Mouse (Mus musculus): ENCODE data around the gene Runx2. TPM values are rescaled to one million over a fixed set of nuclear protein-coding genes. Genes with fewer than 3 reads are reported as not detected.

Runx2 gene
- polyA plus RNA-seq, 1 experiment from 2014 or later, result 0.89 TPM

DNA sequence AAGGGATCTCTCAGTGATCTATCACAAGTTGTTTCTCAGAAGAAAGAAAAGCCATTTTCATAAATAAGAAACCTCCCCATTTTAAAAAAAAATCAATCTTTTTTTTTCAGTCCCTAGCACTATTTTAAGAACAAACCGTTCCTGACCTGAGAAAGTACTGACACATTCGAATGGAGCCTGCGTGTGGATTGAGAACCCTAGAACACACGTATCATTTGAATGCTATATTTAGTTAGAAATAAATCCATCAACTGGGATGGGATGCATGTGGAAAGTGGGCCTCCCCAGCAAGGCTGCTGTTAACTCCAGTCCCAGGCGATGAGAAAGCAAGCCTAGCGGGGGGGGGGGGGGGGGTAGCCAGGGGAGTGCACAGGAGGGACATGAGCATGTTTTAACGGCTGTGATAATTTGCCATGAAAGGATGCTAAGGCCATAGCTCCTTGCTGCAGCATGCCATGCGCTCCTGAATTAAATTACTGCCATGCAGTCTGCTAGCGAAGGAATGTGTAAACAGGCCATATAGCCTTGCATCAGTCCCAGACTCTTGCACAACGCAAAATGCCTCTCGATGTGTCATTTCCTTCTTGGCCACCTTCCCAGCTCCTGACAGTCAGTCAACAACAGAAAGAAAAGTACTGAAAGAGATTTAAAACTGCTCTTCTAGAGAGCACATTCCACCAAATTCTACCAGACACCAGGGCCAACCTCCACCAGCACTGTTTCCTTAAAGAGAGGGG lies 104.9 kb downstream of the Runx2 start:
- 16% methylated on average over 11 of the region's 11 CpGs for WGBS
- Histone ChIP-seq H3K27me3 (ENCODE audit: control insufficient read depth, insufficient read depth, low read length) (no peaks in the 10 kb centered on the region), H3K27ac (ENCODE audit: low read length) (peak overlapping the region; percentile 79), H3K36me3 (ENCODE audit: control insufficient read depth, insufficient read depth, low read length) (no peaks in the 10 kb centered on the region), H3K9me3 (replicated peaks; ENCODE audit: control insufficient read depth, low read length) (no peaks in the 10 kb centered on the region), H3K4me2 (ENCODE audit: low read depth, low read length) (no peak overlapping the region), H3K9ac (ENCODE audit: low read length) (no peak overlapping the region), H3K4me3 (replicated peaks; ENCODE audit: low read length) (no peak overlapping the region), H3K4me1 (ENCODE audit: control insufficient read depth, insufficient read depth, low read length) (peaks cover 17% of the 10 kb centered on the region)
- ATAC-seq (ENCODE audit: insufficient read depth, low FRiP score), result peak; percentile 81

DNA sequence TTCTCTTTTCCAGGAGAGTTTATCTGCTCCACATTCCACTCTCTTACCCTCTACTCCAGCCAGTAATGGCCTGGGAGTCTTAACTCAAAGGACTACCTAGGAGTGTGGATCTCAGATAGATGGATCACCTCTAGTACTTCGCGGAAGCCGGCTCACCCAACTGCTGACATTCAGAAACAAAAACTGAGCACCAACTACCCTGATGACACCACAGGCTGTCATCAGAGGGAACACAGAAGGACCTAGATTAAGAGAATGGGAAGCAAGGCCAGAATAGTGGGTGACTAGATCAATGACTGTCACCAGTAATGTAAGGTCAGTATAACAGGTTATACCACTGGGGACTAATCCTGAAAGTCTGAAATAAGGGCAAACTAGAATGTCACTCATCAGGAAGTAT lies 106.6 kb downstream of the Runx2 start:
- no peaks in the 10 kb centered on the region for H3K9me3 ChIP-seq (replicated peaks; ENCODE audit: control insufficient read depth, low read length)
- no peak overlapping the region for H3K4me3 ChIP-seq (replicated peaks; ENCODE audit: low read length)
- H3K4me2 ChIP-seq (ENCODE audit: low read depth, low read length), result no peak overlapping the region
- H3K9ac ChIP-seq (ENCODE audit: low read length), result no peak overlapping the region
- no peak for ATAC-seq (ENCODE audit: insufficient read depth, low FRiP score)
- H3K4me1 ChIP-seq (ENCODE audit: control insufficient read depth, insufficient read depth, low read length), result peaks cover 17% of the 10 kb centered on the region
- H3K27ac ChIP-seq (ENCODE audit: low read length), result peak overlapping the region; percentile 43
- H3K36me3 ChIP-seq (ENCODE audit: control insufficient read depth, insufficient read depth, low read length), result no peaks in the 10 kb centered on the region
- 92% methylated on average over 3 of the region's 3 CpGs for WGBS
- no peaks in the 10 kb centered on the region for H3K27me3 ChIP-seq (ENCODE audit: control insufficient read depth, insufficient read depth, low read length)

DNA sequence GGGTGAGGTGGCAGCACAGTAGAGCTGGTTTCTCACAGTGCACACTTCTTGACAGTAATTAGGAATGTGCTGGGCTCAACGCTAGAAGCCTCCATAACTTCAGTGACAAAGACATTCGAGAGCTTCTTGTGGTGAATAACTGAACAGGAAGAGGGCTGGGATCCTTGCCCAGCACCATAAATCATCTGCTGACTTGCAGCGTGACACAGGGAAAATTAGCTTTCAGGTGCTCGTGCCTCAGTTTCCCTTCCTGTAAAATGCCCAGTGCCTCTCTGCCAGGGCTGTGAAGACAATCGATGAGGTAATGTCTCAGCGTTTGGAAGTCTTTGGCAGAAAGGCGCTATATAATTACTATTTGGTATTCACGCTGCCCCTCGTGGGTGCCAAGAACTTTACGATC lies 108.1 kb downstream of the Runx2 start:
- WGBS, result 71% methylated on average over 10 of the region's 10 CpGs
- Histone ChIP-seq H3K27ac (ENCODE audit: low read length) (no peak overlapping the region), H3K36me3 (ENCODE audit: control insufficient read depth, insufficient read depth, low read length) (no peaks in the 10 kb centered on the region), H3K27me3 (ENCODE audit: control insufficient read depth, insufficient read depth, low read length) (no peaks in the 10 kb centered on the region), H3K9me3 (replicated peaks; ENCODE audit: control insufficient read depth, low read length) (no peaks in the 10 kb centered on the region), H3K4me1 (ENCODE audit: control insufficient read depth, insufficient read depth, low read length) (peaks cover 16% of the 10 kb centered on the region), H3K4me2 (ENCODE audit: low read depth, low read length) (no peak overlapping the region), H3K4me3 (replicated peaks; ENCODE audit: low read length) (no peak overlapping the region), H3K9ac (ENCODE audit: low read length) (no peak overlapping the region)
- ATAC-seq (ENCODE audit: insufficient read depth, low FRiP score), result no peak

DNA sequence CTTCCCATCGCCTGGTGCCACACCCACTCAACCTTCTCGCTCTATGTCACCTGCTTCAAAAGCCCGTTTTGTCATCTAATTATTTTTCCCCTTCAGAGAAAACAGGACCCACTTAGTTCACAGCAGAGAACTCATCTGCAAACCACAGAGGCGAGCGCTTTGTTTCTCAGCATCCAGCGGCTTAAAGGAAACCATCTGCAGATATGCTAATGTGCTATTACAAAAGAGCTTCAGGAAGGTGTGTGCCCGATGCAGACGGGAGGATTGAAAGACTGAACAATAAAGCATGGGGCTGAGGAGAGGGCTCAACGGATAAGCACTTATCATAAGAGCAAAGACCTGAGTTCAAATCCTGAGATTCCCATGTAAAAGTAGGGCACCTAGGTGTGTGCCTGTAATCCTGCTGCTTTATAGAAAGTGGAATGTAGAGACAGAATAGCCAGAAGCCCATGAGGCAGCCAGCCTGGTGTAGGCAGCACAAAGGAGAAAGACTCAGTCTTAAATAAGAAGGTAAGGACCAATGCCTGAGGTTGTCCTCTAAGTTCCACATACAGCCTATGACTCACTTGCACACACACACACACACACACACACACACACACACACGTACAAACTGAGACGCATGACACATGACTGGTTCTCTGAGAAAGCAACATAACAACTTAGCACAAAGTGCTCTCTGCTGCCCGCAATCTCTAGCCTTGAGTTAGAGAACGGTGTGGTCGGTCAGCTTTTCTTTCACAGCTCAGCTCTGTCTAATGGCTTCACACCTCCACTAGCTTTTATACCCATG lies 111.9 kb downstream of the Runx2 start:
- no peak for ATAC-seq (ENCODE audit: insufficient read depth, low FRiP score)

DNA sequence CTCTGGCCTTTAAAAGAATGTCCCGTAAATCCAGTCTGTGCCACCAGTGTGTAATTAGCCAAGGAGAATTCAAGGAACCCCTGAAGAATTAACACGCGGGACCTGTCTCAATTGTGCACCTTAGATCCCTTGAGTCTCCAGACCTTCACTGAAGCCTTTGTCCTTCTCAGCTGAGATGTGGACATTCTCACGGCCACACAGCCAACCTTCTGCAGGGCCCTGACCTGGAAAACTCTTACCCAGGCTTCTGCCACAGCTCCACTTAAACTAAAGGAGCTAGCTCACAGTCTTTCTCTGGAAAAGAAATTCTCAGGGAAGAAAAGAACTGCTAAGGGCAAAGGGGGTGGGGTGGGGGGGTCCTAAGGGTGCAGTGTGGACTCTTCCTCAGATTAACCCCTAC lies 113.1 kb downstream of the Runx2 start:
- no peak overlapping the region for H3K4me3 ChIP-seq (replicated peaks; ENCODE audit: low read length)
- no peak overlapping the region for H3K9ac ChIP-seq (ENCODE audit: low read length)
- H3K4me2 ChIP-seq (ENCODE audit: low read depth, low read length), result no peak overlapping the region
- no peaks in the 10 kb centered on the region for H3K27me3 ChIP-seq (ENCODE audit: control insufficient read depth, insufficient read depth, low read length)
- H3K4me1 ChIP-seq (ENCODE audit: control insufficient read depth, insufficient read depth, low read length), result no peaks in the 10 kb centered on the region
- no peaks in the 10 kb centered on the region for H3K9me3 ChIP-seq (replicated peaks; ENCODE audit: control insufficient read depth, low read length)
- 90% methylated on average over 4 of the region's 4 CpGs for whole genome bisulfite sequencing
- H3K36me3 ChIP-seq (ENCODE audit: control insufficient read depth, insufficient read depth, low read length), result no peaks in the 10 kb centered on the region
- no peak overlapping the region for H3K27ac ChIP-seq (ENCODE audit: low read length)
- ATAC-seq (ENCODE audit: insufficient read depth, low FRiP score), result no peak

More for the DNA sequence above, 111.9 kb downstream of the Runx2 start:
- H3K27me3 ChIP-seq (ENCODE audit: control insufficient read depth, insufficient read depth, low read length), result no peaks in the 10 kb centered on the region
- H3K27ac ChIP-seq (ENCODE audit: low read length), result no peak overlapping the region
- H3K9me3 ChIP-seq (replicated peaks; ENCODE audit: control insufficient read depth, low read length), result no peaks in the 10 kb centered on the region
- no peaks in the 10 kb centered on the region for H3K4me1 ChIP-seq (ENCODE audit: control insufficient read depth, insufficient read depth, low read length)
- H3K36me3 ChIP-seq (ENCODE audit: control insufficient read depth, insufficient read depth, low read length), result no peaks in the 10 kb centered on the region
- H3K4me3 ChIP-seq (replicated peaks; ENCODE audit: low read length), result no peak overlapping the region
- no peak overlapping the region for H3K9ac ChIP-seq (ENCODE audit: low read length)
- 71% methylated on average over 14 of the region's 14 CpGs for WGBS
- H3K4me2 ChIP-seq (ENCODE audit: low read depth, low read length), result no peak overlapping the region

DNA sequence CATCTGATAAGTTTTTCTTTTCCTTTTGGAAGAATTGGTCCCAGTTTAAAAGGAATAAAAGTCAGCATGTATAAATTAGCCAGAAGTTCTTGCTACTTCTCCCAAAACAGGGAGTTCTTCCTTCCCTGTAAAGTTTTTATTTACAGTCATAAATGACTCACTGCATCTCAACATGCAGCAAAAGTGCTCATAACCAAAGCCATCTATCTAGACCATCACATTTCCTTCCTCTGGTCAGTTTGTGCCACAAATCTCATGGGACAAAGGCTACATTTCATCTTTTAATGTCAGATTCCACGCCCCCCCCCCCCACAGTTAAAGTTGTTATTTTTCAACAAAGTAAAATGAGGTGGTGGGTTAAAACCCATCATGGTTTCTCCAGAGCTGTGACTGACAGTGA lies 114.3 kb downstream of the Runx2 start:
- WGBS, result 53% methylated on average over 1 of the region's 1 CpGs
- no peak overlapping the region for H3K4me2 ChIP-seq (ENCODE audit: low read depth, low read length)
- no peak for ATAC-seq (ENCODE audit: insufficient read depth, low FRiP score)

DNA sequence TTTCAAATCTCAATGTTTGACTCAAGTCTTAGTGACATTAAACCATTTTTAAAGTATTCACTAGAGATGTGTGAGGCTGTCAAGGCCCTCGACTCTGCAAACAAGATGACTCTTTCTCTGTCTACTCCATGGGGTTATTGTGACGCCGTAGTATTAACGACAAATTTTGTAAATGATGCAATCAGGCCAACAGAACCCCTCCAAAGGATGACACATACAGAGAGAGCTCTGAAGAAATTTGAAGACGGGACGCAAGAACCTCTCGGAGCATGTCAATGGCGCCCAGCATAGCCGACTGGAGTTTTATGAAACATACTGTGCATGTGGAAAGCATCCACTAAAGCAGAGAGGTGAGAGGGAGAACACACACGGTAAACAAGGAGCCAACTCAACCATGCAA lies 117.5 kb downstream of the Runx2 start:
- WGBS, result 85% methylated on average over 10 of the region's 10 CpGs
- H3K27me3 ChIP-seq (ENCODE audit: control insufficient read depth, insufficient read depth, low read length), result no peaks in the 10 kb centered on the region

More for the DNA sequence above, 114.3 kb downstream of the Runx2 start:
- Histone ChIP-seq H3K9me3 (replicated peaks; ENCODE audit: control insufficient read depth, low read length) (no peaks in the 10 kb centered on the region), H3K9ac (ENCODE audit: low read length) (no peak overlapping the region), H3K4me3 (replicated peaks; ENCODE audit: low read length) (no peak overlapping the region), H3K27me3 (ENCODE audit: control insufficient read depth, insufficient read depth, low read length) (no peaks in the 10 kb centered on the region), H3K4me1 (ENCODE audit: control insufficient read depth, insufficient read depth, low read length) (no peaks in the 10 kb centered on the region), H3K27ac (ENCODE audit: low read length) (no peak overlapping the region), H3K36me3 (ENCODE audit: control insufficient read depth, insufficient read depth, low read length) (no peaks in the 10 kb centered on the region)

DNA sequence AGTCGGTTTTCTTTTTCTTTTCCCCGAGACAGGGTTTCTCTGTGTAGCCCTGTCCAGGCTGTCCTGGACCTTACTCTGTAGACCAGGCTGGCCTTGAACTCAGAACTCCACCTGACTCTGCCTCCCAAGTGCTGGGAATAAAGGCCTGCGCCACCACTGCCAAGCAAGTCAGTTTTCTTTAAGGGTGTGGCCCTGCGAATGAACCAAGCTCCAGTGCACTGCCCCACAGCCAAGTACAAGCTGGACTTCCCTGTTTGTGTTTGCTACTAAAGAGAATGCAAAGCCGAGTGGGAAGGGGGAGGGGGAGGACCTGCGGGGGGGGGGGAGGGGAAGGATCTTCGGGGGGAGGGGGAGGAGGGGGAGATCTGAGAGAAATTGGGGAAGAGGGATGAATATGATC lies 121.0 kb downstream of the Runx2 start:
- no peak overlapping the region for H3K4me3 ChIP-seq (replicated peaks; ENCODE audit: low read length)
- no peak for ATAC-seq (ENCODE audit: insufficient read depth, low FRiP score)
- H3K27ac ChIP-seq (ENCODE audit: low read length), result no peak overlapping the region
- WGBS, result 59% methylated on average over 7 of the region's 7 CpGs
- H3K4me2 ChIP-seq (ENCODE audit: low read depth, low read length), result no peak overlapping the region
- peaks cover 14% of the 10 kb centered on the region for H3K4me1 ChIP-seq (ENCODE audit: control insufficient read depth, insufficient read depth, low read length)
- no peaks in the 10 kb centered on the region for H3K9me3 ChIP-seq (replicated peaks; ENCODE audit: control insufficient read depth, low read length)
- no peak overlapping the region for H3K9ac ChIP-seq (ENCODE audit: low read length)
- no peaks in the 10 kb centered on the region for H3K27me3 ChIP-seq (ENCODE audit: control insufficient read depth, insufficient read depth, low read length)
- no peaks in the 10 kb centered on the region for H3K36me3 ChIP-seq (ENCODE audit: control insufficient read depth, insufficient read depth, low read length)

More for the DNA sequence above, 117.5 kb downstream of the Runx2 start:
- Histone ChIP-seq H3K9me3 (replicated peaks; ENCODE audit: control insufficient read depth, low read length) (no peaks in the 10 kb centered on the region), H3K4me1 (ENCODE audit: control insufficient read depth, insufficient read depth, low read length) (no peaks in the 10 kb centered on the region), H3K4me3 (replicated peaks; ENCODE audit: low read length) (no peak overlapping the region), H3K36me3 (ENCODE audit: control insufficient read depth, insufficient read depth, low read length) (no peaks in the 10 kb centered on the region), H3K27ac (ENCODE audit: low read length) (no peak overlapping the region), H3K4me2 (ENCODE audit: low read depth, low read length) (no peak overlapping the region), H3K9ac (ENCODE audit: low read length) (no peak overlapping the region)
- no peak for ATAC-seq (ENCODE audit: insufficient read depth, low FRiP score)

DNA sequence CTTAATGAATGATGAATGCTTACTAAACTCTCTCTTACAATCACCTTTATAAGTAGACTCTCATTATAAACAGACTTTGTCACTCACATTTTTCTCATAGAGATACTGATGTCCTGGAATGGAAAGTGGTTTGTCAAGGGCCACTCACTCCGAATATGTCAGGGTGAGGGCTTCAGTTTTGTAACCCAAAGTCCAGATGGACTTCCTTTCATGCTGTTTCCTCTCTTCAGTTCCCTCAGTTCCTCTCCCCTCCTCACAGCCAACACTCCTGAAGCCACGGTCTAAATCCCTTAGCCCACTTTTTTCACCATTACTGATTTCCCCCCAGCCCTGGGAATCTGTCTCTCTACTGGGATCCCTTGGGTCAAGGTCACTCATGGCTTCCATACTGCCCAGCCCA lies 123.1 kb downstream of the Runx2 start:
- Histone ChIP-seq H3K27me3 (ENCODE audit: control insufficient read depth, insufficient read depth, low read length) (no peaks in the 10 kb centered on the region), H3K9me3 (replicated peaks; ENCODE audit: control insufficient read depth, low read length) (no peaks in the 10 kb centered on the region), H3K4me2 (ENCODE audit: low read depth, low read length) (no peak overlapping the region), H3K9ac (ENCODE audit: low read length) (no peak overlapping the region), H3K27ac (ENCODE audit: low read length) (no peak overlapping the region), H3K4me3 (replicated peaks; ENCODE audit: low read length) (no peak overlapping the region), H3K36me3 (ENCODE audit: control insufficient read depth, insufficient read depth, low read length) (no peaks in the 10 kb centered on the region), H3K4me1 (ENCODE audit: control insufficient read depth, insufficient read depth, low read length) (peaks cover 14% of the 10 kb centered on the region)
- 61% methylated on average over 2 of the region's 2 CpGs for WGBS
- no peak for ATAC-seq (ENCODE audit: insufficient read depth, low FRiP score)
